In genomic region chr9:52113091-52113490, GRCm38 (mm10) we compare ENCODE assay signal across 27 mouse cellular contexts. TPM values are rescaled to one million over a fixed set of nuclear protein-coding genes. Genes with fewer than 3 reads are reported as not detected.
"Had no signal": no experiment of that assay in that cellular context is flagged by ENCODE, and none has a peak within 500 bp of the region (broad histone marks: within the 10 kb centered on the region; RNA-seq: fewer than 3 reads in every experiment).

No protein-coding gene starts in this region.

- H3K4me1 ChIP-seq: embryonic facial prominence, embryonic 10.5 days; embryonic facial prominence, embryonic 12.5 days; embryonic facial prominence, embryonic 15.5 days; forebrain, embryonic 10.5 days; forebrain, embryonic 12.5 days; forebrain, embryonic 13.5 days; forebrain, embryonic 15.5 days had no signal

- H3K4me3 ChIP-seq: embryonic facial prominence, embryonic 10.5 days; embryonic facial prominence, embryonic 12.5 days; embryonic facial prominence, embryonic 13.5 days; embryonic facial prominence, embryonic 15.5 days; erythroblast, embryonic 14.5 days; forebrain, embryonic 10.5 days; forebrain, embryonic 12.5 days; forebrain, embryonic 13.5 days; forebrain, embryonic 15.5 days; gastrocnemius, adult 2 months; heart, adult 2 months had no signal

- H3K4me2 ChIP-seq: embryonic facial prominence, embryonic 12.5 days; embryonic facial prominence, embryonic 13.5 days; embryonic facial prominence, embryonic 15.5 days; forebrain, embryonic 12.5 days; forebrain, embryonic 13.5 days; forebrain, embryonic 15.5 days had no signal

- H3K27me3 ChIP-seq: embryonic facial prominence, embryonic 12.5 days; embryonic facial prominence, embryonic 13.5 days; embryonic facial prominence, embryonic 15.5 days; forebrain, embryonic 12.5 days; forebrain, embryonic 13.5 days; forebrain, embryonic 15.5 days had no signal

- ATAC-seq: forebrain, embryonic 13.5 days; forebrain, embryonic 14.5 days; forebrain, embryonic 15.5 days; forebrain, embryonic 16.5 days; forebrain, postnatal 0 days had no signal

- DNase-seq: cerebellum, adult 2 months; cerebellum, adult 8-10 months; cerebellum, adult 9-10 months; cerebellum, adult 9-11 months; cerebellum, postnatal 10 days; cerebellum, postnatal 14 days; cerebellum, postnatal 25 days; cerebellum, postnatal 36 days; embryo, embryonic 11 days; forebrain, postnatal 0 days; gastrocnemius, adult 2 months; gastrocnemius, postnatal 10 days; gastrocnemius, postnatal 14 days; gastrocnemius, postnatal 25 days; gastrocnemius, postnatal 36 days; heart, adult 2 months had no signal

- H3K27ac ChIP-seq: embryonic facial prominence, embryonic 10.5 days; embryonic facial prominence, embryonic 12.5 days; embryonic facial prominence, embryonic 13.5 days; embryonic facial prominence, embryonic 15.5 days; forebrain, embryonic 10.5 days; forebrain, embryonic 12.5 days; forebrain, embryonic 13.5 days; forebrain, embryonic 15.5 days; gastrocnemius, adult 2 months; heart, adult 2 months had no signal

- H3K9ac ChIP-seq: embryonic facial prominence, embryonic 12.5 days; embryonic facial prominence, embryonic 13.5 days; embryonic facial prominence, embryonic 15.5 days; forebrain, embryonic 12.5 days; forebrain, embryonic 13.5 days; forebrain, embryonic 15.5 days; forebrain, postnatal 0 days had no signal

- H3K9me3 ChIP-seq: embryonic facial prominence, embryonic 10.5 days; embryonic facial prominence, embryonic 12.5 days; embryonic facial prominence, embryonic 13.5 days; embryonic facial prominence, embryonic 15.5 days; forebrain, embryonic 10.5 days; forebrain, embryonic 12.5 days; forebrain, embryonic 13.5 days; forebrain, embryonic 15.5 days had no signal

RNA-seq across cellular contexts. Expression of gene Zc3h12c, which starts 55.3 kb away (rescaled TPM):
- polyA plus RNA-seq: erythroblast, embryonic 14.5 days had no signal
